Mouse (Mus musculus): ENCODE results near the gene Dtx3l.
"Not testable (repeated sequence)": the region's sequence is repeated elsewhere in the genome, so short reads cannot be mapped to it uniquely, and the experiment has no call there.

Dtx3l gene

DNA sequence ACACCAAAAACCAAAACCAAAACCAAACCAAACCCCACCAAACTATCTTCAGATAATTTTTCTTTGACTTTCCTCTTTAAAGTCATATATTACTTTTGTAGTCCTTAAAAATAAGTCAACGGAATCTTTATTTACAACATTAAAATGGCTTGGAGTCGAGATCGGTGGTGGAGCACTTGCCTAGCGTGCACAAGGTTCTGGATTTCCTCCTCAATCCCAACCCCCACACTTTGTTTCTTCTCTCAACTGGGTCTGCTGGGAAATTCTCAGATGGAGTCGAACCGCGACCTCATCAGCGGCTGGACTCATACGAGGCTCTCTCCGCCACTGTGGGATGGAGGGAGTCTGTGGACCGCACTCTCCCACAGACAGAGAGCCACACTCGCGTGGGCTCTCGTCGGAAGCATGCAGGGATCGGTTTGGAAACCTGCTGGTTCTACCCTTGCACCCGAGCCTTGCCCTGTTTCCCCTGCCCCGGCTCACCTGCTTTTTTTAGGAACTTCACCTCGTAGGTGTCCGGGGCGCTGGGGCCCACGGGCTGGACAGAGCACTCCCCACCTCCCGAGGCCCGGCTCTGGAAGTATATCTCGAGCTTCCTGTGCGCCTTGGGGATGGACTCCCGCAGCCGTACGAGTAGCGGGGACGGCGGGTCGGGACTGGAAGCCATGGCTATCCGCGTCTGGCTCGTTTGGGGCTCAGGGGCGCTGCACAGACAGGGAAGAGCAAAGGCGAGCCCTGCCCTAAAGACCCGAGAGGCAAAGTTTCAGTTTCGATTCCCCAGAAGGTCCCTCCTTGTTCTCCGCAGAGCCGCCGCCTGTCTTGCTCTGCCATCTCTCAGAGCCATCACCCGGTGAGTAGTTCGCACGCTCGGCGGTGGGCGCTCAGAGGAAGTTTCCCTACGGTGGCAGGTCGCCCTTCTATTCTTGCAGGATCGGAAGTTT lies at the start of gene Dtx3l, which contains the start of gene Parp9:
Gene Dtx3l (minus strand): TSS at position 941 of the 941 bp plus-strand sequence.
Gene Parp9 (plus strand): TSS at position 260 of the 941 bp plus-strand sequence.
- in situ Hi-C loops (cut with MboI, MseI), result loop anchor here (5.0 kb wide), 1 partner anchor 61 kb away; no protein-coding TSS in a partner anchor

DNA sequence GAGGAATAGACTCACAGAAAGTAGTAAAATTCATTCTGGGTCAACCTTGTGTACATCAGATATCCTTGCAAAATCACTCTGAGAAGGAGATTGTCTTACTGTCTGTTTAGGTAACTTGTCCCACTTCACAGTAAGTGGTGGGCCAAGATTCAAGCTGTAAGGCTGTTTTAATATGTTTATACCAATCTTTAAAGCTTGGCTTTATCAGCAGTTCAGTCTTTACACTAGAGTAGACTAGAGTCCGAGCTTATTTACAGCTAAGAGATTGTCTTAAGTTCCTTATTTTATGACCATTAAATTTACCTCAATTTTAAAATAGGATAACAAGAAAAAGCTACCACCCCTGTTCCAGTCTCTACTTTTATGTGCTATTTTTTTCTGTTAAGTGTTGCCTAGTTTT lies 49.0 kb upstream of the Dtx3l start:
- in situ Hi-C loops (cut with MboI, MseI), result no loop called here

DNA sequence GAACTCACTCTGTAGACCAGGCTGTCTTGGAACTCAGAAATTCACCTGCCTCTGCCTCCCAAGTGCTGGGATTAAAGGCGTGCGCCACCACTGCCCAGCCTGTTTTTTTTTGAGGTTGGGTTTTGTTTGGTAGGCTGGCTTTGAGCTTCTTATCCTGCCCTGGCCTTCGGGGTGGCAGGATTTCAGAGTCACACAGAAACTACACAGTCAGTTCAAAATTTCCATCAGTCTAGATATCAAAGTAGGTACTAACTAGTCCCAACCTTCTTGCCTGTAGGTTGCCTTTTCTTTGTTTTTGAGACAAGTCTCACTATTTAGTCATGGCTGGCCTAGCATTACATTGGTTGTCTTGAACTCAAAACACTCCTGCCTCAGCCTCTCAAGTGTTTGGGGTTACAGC lies 45.5 kb upstream of the Dtx3l start:
- in situ Hi-C loops (cut with MboI, MseI), result no loop called here

DNA sequence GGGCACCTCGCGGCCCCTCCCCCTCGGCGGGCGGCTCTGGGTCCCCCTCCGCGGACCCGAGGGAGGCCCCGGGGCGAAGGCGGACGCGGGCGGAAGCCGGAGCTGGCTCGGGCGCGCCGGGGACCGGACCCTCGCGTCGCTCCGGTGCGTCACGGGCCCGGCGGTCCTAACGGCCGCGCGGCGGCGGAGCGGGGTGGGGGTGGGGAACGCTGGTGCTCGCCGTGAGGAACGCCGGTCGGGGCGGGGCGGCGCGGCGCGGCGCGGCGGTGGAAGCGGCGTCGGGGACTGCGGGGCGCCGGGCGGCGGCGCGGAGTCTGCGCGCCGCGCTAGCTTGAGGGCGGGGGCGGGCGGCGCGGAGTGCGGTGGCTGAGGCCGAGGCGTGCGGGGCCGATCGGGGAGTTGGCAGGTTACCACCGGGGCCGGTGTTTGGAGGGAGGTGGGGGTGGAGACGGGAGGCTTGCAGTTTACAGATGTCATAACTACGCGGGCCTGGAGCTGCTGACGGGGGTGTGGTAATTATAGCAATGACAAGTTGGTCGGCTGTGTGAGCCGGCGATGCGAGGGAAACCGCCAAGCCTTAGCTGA lies 44.7 kb upstream of the Dtx3l start:
- in situ Hi-C loops (cut with MboI, MseI), result no loop called here

DNA sequence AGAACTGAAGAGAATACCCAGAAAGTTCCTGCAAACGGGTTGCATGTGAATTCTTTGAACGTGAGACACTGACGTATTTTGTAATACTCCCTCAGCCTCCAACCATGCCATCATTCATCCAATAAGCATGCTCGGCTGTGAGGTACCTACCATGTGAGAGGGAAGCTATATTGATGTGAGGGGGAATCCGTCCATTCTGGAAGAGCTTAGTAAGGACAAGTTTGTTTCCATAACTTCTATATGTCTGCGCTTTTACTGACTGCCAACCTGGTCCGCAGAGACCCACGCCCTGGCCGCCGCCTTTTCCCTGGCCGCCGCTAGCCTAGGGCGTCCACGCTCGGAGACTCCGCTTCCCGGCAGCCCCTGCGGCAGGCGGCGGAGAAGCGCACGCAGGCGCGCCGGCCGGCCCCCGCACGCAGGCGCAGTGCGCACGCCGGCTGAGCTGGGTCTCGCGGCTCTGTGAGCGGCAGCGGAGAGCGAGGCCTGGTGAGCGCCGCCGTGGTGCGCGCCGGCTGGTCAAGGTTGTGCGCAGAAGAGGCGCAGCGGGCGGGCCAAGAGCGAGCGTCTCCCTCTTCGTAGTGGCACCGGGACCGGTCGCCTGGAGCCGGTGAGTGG lies 44.1 kb upstream of the Dtx3l start:
- in situ Hi-C loops (cut with MboI, MseI), result no loop called here

DNA sequence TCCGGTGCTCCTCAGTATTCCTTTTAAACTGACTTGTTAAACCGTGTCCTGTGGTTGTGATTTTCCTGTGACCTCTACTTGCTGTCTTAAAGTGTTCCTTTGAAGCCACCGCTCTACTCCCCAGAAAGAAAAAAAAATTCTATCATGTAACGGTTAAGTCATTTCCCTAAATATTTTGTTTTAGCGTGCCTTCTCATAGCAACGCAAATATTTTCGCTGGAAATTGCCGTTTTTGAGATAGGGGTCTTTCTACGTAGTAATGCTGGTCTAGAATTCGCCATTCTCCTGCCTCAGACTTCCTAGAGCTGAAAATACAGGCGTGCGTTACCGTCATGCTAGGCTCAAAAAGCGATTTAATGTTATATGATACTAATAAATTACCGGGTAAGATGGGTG lies 43.6 kb upstream of the Dtx3l start:
- in situ Hi-C loops (cut with MboI, MseI), result no loop called here

DNA sequence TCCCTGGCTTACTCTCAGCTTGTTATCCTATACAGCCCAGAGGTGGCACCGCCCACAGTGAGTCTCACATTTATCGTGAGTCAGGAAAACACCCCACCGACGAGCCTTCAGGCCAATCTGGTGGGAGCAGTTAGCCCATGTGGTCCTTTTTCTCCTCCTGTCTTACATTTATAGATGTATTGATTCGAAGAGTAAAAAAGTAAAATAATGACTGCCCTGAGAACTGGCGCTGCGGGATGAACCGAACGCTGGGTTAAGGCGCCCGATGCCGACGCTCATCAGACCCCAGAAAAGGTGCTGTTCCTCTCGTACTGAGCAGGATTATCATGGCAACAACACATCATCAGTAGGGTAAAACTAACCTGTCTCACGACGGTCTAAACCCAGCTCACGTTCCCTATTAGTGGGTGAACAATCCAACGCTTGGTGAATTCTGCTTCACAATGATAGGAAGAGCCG lies 42.4 kb upstream of the Dtx3l start:
- in situ Hi-C loops (cut with MboI, MseI), result no loop called here

DNA sequence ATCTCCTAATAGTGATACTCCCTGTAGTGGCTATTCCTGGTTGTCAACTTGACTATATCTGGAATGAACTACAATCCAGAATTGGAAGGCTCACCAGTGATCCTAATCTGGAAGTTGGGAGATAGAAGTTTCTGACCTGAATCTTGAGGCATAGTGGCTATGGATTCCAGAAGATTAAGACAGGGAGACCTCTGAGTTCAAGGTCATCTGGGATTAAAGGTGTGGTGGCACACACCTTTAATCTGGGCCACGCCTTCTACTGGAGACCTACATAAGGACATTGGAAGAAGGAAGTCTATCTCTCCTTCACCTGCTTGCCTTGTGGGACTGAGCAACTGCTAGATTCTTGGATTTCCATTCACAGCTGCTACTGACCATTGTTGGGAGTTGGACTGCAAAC lies 39.5 kb upstream of the Dtx3l start, which contains the start of gene Kpna1:
Gene Kpna1 (plus strand): TSS at position 301 of the 400 bp plus-strand sequence.
- in situ Hi-C loops (cut with MboI, MseI), result loop anchor here (5.0 kb wide), 1 partner anchor 36 kb away; no protein-coding TSS in a partner anchor

DNA sequence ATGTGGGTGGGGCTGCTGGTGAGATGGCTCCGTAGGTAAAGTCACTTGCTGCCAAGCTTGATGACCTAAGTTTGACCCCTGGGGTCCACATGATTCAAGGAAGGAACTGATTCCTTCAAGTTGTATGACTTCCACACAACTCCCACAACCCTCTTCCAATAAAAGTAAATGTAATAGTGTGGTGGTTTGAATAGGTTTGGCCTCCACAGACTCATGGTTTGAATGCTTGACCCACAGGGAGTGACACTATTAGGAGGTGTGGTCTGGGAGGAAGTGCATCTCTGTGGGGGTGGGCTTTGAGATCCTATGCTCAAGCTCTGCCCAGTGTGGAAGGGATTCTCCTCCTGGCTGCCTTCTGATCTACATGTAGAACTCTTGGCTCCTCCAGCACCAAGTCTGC lies 35.1 kb upstream of the Dtx3l start:
- in situ Hi-C loops (cut with MboI, MseI), result no loop called here

DNA sequence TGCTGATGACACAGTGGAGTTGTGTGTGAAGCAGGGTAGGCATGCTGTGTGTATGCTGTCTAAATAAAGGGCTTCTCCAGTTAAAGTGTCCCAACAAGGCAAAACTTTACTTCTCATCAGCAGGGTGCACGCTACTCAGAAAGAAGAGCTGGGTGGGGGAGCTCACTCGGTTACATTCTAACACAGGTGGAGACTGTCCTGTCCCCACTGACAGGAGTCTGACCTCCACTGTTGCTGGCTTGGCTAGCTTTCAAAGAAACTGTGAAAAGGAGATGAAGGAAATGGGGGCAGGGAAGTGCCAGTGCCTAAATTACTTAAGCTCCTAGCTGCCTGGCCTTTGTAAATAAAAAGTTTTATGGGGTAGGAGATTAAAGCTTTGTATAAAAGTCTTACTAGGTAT lies 29.2 kb upstream of the Dtx3l start:
- in situ Hi-C loops (cut with MboI, MseI), result no loop called here

DNA sequence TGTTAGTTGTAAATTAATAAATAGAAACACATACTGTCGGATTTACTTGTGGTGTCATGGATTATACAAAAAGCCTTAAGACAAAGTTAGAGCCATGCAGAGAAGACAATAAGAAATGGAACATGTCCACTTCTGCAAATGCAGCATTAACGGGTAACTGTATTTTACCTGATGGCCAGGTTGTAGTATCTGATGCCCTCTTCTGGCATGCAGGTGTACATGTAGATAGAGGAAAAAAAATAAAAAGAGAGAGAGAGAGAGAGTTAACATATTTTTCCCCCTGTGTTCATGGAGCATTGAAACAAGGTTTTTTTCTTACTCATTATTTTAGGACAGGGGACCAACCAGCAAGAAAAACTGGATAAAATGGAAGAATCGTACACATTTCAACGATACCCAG lies 28.4 kb upstream of the Dtx3l start:
- in situ Hi-C loops (cut with MboI, MseI), result no loop called here

DNA sequence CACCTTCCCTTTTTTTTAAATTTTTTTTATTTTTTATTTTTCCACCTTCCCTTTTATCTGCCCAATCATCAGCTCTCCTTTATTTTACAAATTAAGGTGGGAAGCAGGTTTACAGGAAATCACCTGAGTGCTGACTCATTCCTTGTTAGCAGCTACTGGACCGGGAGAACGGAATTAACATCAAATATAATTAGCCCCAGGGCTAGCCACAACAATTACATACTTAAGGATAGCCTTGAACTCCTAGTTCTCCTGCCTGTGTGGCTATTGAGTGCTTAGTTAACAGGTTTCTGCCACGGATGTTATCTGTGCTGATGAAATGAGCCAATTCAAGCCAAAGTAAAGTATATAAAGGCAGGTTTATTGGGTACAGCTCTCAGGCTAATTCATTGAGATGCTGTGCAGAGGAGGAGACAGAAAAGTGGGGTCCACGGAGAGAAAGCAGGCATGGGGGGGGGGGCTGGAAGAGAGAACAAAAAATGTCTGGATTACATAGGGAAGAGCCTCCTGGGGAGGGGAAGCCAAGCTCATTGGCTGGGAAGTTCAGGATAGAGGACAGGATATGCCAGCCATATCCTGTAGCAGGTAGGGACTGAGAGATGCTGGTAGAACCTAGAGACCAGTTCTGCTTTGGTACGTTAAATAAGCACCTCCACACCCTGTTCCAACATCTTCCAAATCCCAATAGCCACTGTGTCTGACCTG lies 27.6 kb upstream of the Dtx3l start:
- in situ Hi-C loops (cut with MboI, MseI), result no loop called here

DNA sequence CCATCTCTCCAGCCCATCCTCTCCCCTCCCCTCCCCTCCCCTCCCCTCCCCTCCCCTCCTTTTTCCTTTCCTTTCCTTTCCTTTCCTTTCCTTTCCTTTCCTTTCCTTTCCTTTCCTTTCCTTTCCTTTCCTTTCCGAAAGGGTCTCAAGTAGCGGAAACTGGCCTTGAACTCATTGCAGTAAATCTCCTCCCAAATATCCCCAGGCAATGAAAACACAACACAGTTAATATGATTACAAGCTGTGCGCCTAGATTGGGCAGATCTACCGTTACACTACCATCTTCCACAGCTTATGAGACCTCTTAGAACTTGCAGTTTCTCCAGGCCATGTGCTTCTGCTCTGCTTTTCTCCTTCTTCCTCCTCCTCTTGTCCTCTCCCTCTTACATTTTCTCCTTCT lies 27.0 kb upstream of the Dtx3l start:
- in situ Hi-C loops (cut with MboI, MseI), result not testable (repeated sequence)

DNA sequence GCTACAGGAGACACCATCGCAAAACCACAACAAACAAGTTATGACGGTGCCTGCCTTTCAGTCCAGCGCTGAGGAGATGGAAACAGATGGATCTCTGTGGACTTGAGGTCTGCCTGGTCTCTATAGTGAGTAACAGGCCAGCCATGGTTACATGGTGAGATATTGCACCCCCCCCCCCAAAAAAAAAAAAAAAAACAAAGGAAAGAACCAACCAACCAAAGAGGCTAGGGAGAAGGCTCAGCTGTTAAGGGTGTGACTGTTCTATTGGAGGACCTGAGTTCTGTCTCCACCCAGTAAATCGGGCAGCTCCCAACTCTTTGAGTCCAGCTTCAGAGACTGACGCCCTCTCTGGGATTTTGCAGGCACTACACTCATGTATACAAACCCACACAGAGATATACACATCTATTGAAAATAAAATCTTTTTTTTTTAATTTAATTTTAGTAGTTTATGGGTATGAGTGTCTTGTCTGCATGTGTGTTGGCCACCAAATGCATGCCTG lies 13.7 kb upstream of the Dtx3l start:
- in situ Hi-C loops (cut with MboI, MseI), result no loop called here

DNA sequence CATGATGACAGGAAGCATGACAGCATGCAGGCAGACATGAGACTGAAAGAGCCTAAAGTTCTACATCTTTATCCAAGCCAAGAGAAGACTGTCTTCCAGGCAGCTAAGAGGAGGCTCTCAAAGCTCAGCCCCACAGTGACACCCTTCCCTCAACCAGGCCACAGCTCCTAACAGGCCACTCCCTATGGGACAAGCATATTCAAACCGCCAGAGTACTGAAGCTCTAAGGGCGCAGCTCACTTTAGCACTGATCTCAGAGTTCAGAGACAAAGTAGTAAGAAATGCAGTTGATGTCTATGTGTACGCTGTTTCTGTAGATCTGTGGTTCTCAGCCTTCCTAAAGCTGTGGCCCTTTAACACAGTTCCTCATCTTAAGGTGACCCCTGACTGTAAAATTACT lies 12.3 kb upstream of the Dtx3l start:
- in situ Hi-C loops (cut with MboI, MseI), result no loop called here

DNA sequence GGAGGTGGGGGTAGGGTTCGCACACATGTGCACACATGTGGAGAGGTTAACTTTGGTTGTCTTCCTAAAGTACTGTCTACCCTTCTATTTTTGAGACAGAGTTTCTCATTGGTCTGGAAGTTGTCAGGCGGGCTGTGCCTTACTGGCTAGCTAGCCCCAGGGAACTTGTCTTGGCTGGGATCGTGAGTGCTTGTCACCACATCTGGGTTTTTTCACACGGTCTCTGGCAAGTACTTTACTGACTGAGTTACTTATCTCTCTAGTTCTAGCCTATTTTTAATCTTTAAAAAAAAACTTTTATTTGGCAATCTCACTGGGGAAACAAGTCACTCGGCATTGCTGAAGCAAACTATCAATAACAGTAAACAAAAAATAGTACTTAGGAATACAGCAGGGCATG lies 10.3 kb upstream of the Dtx3l start:
- in situ Hi-C loops (cut with MboI, MseI), result no loop called here

DNA sequence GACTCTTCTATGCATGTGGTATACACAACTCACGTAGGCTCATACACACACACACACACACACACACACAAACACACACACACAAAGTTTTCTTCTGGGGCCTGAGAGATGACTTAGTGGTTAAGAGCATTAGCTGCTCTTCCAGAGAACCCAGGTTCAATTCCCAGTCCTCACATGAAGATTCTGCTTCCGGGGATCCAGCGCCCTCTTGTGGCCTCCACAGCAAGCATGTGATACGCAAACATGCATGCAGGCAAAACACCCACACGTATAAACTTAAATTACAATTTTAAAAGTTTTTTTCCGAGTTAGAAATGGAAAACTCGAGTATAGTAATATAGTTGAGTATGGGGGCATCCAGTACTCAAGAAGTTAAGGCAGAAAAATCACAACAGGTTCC lies 2.4 kb upstream of the Dtx3l start:
- in situ Hi-C loops (cut with MboI, MseI), result loop anchor here (5.0 kb wide), 1 partner anchor 36 kb away; the partner anchor contains the start of gene Kpna1

DNA sequence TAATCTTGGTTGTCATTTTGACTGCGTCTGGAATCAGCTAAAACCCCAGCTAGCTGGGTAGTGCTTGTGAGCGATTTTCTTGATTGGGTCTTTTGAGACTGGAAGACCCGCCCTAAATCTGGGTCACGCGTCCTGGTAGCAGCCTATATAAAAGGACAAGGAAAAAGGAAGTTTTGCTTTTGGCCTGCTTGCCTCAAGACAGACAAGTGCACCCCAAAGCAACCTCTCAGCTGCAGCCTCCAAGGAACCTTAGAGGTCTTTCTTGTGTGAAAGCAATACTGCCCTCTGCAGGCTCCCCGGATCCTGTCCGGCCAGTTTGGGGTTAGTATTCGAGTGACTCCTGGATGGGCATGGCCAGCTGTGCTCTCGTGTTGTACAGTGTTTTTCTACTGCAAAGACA lies 739 bp upstream of the Dtx3l start:
- in situ Hi-C loops (cut with MboI, MseI), result loop anchor here (5.0 kb wide), 2 partner anchors 38 to 62 kb away; partner anchors contain the start of gene Kpna1

DNA sequence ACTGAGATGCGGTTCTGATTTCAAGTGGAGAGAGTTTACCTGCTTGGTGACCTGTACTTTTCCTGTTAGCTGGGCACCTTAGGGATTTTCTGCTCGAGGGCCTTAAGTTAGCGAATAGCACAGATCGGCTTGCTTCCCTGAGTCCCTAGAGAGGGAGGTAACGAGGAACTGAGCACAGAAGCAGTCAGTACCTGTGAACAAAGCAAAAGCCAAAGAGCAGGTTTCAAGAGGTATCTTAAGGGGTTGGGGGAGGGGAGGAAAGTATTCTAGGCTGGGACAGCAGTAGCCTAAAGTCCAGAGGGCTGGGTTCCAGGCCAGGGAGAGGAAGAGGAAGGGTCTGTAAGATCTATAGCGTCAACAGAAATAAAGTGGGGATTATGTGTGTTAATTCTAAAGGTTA lies 310 bp upstream of the Dtx3l start:
- in situ Hi-C loops (cut with MboI, MseI), result loop anchor here (5.0 kb wide), 1 partner anchor 62 kb away; no protein-coding TSS in a partner anchor

DNA sequence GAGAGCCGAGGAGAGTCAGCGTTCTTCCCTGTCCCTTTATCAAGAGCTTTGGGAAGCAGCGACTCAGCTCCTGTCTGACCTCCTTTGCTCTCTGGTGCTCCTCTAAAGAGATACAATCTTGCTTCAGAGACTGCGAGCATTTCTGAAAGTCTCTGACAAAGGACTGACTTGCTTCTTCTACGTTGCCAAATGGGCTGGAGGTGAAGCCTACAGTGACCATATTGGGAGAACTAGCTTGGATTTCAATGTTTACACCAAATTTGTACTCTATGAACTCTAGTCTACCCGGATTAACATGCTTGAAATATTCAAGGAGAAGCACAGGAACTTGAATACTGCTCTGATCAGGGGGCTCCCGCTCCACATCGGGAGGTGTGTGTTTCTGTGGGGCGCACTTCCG lies 5.8 kb downstream of the Dtx3l start:
- in situ Hi-C loops (cut with MboI, MseI), result no loop called here

Data from T-helper 1 cell (primary cell).